Mouse (Mus musculus): ENCODE measurements at regions not wholly inside any gene's neighbourhood (a gene's known extent, or its start where the extent isn't known, plus 50 kb on each side); places are given as distances from the start of the nearest gene placed in this dataset.

GRCm38 (mm10) chrX:99593872-99594487, 122.9 kb upstream of the Pja1 start:
- no peak for DNase-seq

DNA sequence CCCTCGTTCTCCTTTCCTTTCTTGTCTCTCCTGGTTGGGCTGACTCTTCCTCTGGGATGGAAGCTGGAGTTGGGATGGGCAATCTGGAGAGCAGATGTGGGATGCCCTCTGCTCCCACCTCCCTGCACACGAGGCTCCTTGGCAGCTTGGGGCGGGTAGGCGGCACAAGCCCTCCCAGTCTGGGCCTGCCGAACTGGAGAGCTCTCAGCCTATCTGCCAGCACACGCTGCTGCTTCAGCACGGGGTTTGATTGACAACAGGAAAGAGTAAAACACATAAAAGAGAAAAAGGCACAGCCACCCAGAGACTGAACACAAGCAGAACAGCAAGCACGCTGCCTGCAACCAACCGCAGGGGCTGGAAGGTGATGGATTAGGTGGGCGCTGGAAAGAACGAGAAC, 121.9 kb upstream of the Pja1 start:
- no peak for DNase-seq

DNA sequence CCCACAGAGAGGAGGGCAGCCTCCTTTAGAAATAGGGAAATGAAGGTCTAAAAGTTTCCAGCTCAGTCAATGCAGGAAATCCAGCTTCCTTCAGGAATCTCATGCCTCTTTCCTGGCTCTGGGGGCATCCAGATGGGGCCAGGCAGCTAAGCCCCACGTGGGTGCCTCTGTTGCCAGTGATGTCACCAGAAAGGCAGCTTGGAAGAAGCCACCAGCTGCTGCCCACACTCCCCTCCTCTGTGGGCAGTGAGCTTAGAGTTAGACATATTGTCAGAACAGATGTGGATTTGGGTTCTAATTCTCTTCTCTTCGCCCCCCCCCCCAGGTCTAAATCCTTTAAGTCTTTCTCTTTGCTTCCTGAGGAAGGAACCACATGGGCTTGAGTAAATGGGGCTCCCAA, 116.2 kb upstream of the Pja1 start:
- no peak for DNase-seq

DNA sequence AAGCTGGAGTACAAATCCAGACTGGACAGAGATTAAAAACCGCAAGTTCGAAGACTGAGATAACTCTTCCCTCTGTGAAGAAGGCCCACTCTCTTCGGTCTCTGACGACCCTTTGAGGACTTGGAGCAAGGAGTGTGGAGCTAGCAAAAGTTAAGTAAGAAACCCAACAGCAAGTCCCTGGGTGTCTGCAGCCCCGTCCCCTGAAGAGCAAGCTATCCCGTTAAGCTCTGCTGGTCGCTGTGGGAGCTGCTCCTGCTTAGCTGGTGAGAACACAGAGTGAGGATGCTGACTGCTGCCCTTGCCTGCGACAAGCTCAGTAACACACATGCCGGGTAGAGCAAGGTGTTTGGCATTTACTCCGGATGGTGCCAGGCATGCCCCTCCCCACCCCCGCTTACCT, 115.2 kb upstream of the Pja1 start:
- DNase-seq, result no peak

DNA sequence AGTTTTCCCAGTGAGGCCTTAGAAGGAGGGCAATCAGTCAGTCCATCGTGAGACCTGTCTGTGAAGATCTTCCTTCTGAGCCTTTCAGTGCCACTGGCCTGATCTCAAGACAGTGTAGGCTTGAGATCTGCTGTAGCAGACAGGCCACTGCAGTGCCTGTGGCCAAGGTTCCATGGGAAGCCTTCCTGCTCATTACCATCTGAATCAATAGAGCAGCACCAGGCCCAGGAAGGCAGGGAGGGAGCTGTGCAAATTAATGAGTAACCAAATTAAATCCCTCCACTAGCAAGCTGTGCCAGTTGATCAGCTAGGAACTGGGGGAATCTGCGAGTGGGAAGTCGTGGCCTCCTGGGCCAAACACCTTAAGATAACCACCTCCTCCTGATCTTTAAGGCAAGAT, 114.6 kb upstream of the Pja1 start:
- DNase-seq, result no peak

DNA sequence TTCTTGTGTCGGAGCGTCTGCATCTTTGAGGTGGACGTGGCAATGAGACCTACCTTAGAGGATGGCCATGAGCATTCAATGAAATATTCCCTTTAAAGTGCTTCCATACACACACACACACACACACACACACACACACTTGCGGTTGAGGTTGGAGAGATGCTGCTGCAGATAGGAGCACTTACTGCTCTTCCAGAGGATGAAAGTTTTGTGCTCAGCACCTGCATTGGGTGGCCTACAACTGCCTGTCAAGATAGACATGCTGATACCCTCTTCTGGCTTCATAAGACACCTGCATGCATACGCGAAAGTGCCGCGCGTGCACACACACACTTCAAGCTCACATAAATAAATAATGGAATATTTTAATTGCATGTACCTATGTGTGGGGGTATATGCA, 111.5 kb upstream of the Pja1 start:
- no peak for DNase-seq

DNA sequence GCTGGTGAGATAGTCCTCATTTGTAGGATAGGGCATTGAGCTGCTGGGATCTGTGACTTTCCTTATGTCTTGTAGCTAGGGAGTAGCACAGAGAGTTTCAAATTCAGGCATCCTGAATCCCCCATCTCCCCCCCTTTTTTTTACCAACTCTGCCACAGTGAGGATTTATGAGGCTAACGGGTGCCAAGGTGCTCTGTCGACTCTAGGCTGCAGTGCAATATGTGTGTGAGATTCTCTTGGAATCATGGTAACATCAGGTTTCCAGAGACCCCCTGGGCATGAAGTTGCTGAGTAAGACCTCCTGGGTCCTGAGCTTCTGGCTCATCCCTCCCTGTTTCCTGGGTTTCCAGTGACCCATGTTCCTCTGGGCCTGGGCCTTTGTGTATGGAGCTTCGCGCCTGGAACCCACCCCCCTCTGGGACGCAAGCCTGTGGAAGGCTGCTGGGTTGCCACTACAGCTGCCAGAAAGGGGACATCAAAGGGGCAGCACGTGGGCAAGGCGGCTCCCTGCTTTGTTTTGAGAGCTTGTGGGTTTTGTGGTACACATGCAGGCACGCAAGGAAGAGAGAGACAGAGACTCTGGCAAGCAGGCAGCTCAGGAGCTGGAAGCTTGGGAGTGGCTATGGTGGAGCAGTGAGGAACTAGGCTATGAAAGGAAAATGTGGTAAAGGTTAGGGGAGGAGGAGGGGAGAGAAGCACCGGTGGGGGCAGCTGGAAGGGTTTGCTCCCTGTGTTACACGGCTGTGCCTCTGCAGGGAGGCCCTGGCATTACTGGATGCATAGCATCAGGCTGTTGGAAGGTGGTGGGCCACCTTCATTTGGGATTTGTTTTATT, 110.8 kb upstream of the Pja1 start:
- DNase-seq, result no peak

- DNase-seq, result no peak
These were observed 108.1 kb upstream of the Pja1 start for GRCm38 (mm10) chrX:99579206-99579605.

DNA sequence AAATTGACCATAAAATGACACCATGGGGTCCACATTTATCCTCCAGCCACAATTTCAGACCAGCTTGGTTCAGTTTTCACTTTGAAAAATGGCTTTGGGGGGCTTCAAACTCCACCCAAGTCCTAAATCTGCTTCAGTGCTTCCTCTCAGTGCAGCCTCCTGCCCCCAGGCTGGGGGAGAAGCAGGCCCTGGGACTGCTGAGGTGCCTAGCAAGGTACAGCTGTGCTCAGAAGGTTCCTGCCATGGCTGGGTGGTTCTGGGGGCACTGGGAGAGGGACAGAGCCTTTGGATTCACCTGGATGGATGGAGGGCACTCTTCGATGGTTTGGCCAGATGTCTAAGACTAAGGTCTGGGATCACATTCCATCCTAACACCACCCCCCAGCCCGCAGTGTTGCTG, 107.7 kb upstream of the Pja1 start:
- DNase-seq, result no peak

GRCm38 (mm10) chrX:99575105-99575504, 104.0 kb upstream of the Pja1 start:
- no peak for DNase-seq

DNA sequence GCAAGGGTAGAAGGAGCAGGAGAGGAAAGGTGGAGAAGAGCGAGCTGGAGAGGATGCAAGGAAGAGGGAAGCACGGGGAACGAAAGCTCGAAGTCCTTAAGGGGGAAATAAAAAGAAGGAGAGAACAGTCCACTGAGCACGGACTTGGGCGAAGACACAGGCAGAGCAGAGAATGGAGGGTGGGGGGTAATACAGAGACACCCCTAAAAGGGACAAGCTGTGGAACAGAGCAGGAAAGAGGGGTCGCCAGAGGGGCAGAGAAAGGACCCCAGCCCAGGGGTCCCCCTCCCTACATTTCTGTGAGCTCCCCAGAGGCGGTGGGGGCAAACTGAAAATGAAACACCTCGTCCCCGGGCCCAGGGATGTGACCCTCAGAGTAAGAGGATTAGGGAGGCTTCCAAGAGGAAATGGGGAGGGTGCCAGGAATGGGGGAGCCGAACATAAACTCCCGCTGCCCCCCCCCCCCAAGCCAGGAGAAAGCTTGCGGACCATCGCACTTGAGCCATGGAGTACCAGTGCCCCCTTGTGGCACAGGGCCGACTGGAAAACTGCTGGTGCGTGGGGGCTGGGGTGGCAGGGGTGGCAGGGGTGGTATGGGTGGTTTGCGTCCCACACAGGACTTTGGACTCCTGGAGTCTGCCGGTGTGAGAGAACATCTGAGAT, 103.5 kb upstream of the Pja1 start:
- peak in 1 of 2 experiments; percentile 30 for DNase-seq

- no peak for DNase-seq
These were observed 99.1 kb upstream of the Pja1 start for GRCm38 (mm10) chrX:99570161-99570560.

DNA sequence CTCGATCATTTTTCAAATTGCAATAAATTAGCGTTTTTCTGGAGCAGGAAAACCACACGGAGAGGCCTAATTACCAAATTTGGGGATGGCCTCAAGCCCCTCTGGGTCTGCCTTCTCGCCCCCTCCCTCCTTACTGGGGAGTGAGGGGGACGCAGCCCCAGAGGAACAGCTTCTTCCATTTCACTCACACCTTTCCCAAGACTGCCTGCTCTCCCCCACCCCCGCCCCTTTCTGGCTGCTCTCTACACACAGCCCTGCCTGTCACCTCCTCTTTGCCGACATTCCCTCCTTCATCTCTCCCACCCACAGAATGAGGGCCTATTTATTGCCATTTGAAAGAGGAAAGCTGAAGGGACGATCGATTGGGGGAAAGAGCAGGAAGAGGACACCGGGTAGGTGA, 97.2 kb upstream of the Pja1 start:
- no peak for DNase-seq

GRCm38 (mm10) chrX:99567367-99568164, 96.5 kb upstream of the Pja1 start:
- DNase-seq, result no peak

DNA sequence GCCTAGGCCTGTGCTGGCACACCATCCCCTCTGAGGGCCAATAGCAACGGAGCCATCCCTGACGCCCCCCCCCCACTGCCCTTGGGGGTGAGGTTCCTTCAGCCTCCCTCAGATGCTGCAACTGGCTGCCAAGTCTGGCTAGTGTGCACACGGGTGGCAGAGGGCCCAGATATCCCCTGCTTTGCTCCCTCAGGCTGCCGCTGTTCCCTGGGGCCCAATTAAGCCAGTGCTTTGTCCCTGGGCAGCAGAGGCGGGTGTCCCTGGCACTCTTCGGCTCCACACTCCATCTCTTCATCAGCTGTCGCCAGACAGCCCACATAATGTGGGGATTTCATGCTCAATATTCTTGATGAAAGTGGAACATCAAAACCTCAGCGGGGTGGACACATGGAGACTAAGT, 90.9 kb upstream of the Pja1 start:
- no peak for DNase-seq

DNA sequence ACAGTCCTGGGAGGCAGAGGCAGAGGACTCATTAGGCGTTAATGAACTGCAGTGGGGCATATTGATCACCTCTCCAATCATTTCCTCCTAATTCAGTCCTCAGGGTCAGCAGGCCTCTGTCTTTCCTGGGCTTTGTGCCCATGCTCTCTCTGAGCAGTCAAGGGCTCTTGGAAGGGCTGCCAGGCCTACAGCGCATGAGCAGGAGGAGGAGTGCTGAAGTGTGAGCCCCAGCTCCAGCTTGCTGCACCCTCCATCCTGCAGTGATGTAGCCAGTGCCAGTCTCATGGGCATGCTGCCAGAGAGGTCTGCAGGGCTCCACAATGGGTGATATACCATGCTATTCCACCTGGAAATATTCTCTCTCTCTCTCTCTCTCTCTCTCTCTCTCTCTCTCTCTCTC, 89.6 kb upstream of the Pja1 start:
- DNase-seq, result no peak

GRCm38 (mm10) chrX:99556876-99557354, 85.8 kb upstream of the Pja1 start:
- no peak for DNase-seq

DNA sequence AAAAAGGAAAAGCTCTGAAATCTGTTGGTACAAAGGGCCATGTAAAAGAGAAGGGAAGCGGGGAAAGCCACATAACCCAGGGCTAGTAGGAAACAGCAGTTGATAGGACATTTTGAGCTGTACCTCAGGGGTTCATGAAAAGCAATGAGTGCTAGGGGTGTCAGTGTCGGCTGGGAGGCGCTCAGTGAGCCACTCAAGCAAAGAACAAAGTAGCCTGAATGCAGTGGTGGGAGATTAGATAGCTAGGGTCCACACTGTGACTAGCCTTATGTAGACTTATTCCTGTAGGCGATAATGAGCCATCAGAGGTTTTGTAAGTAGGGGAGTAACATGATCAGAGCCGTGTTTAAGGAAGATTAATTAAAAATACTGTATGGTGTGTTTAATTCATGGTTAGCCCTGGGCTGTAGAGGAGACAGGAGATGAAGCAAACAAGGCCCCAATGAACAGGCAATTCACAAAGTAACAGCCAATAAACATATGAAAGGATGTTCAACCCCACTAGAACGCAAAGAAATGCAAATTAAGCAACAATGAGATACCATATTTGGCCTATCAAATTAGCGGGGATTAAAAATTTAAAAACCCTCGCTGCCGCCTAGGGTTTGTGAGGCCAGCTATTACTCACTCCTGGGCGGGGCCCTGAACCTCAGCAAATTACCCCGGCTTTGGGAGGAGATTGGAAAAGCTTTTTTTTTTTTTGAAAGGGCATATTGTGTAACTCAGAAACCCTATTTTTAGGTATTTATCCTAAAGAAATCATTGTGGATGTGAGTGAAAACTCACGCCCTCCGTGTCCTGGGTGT, 85.1 kb upstream of the Pja1 start:
- no peak for DNase-seq

- no peak for DNase-seq
These were observed 81.7 kb upstream of the Pja1 start for GRCm38 (mm10) chrX:99552778-99553177.

- no peak for DNase-seq
These were observed 79.1 kb upstream of the Pja1 start for GRCm38 (mm10) chrX:99550057-99550760.

- no peak for DNase-seq
These were observed 77.4 kb upstream of the Pja1 start for GRCm38 (mm10) chrX:99548284-99549019.

All from spleen, adult 18-20 months (tissue).